Mouse (Mus musculus): Measurements from ENCODE around the gene Ryr2. TPM values are rescaled to one million over a fixed set of nuclear protein-coding genes. Genes with fewer than 3 reads are reported as not detected.

Ryr2 gene
- total RNA-seq, 1 experiment from 2014 or later: not detected

Other genes with a start within 250 kb of the Ryr2 start
- gene Mtr, start 151.2 kb upstream of the Ryr2 start, total RNA-seq (2017): 41.3 and 41.6 TPM in 2 replicates
- gene Actn2, start 233.8 kb upstream of the Ryr2 start, total RNA-seq (2017): 0.60 and 2.8 TPM in 2 replicates